Mouse (Mus musculus): ENCODE results near the gene Snx29.

DNA sequence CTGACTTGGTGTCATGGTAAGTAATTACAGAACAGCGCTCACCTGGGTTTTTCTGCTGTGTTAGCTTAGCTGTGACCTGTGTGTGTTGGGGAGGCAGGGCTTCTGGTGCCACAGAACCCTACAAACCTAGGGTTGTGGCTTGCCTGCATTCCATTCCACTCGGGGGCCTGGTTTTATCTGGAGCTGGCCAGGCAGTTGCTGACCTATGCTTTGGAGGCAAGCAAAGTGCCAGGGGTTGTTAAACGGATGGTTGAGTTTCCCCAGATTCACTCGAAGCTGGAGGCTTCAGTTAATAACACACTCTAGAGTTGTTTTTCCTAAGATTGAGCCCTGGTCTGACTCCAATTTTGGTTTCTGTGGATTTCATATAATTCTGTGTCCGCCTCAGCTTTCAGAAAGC, 42.9 kb downstream of the Snx29 start:
- TF ChIP-seq POLR2A (IDR thresholded peaks at IDR 0.05; ENCODE audit: borderline replicate concordance, insufficient read depth, low read length) (no peak), CTCF (IDR thresholded peaks at IDR 0.05; ENCODE audit: borderline replicate concordance, insufficient read depth, low read depth, low read length) (no peak)
